Mouse (Mus musculus): ENCODE measurements around the gene Col6a5. TPM values are rescaled to one million over a fixed set of nuclear protein-coding genes. Genes with fewer than 3 reads are reported as not detected.

Gene Col6a5
- polyA plus RNA-seq, 1 experiment from 2014 or later = 0.17 TPM

- ATAC-seq (ENCODE audit: low FRiP score, low read depth) = no peak
- Histone ChIP-seq H3K9ac (replicated peaks) (no peak overlapping the region), H3K36me3 (no peaks in the 10 kb centered on the region), H3K4me2 (replicated peaks) (no peak overlapping the region), H3K27ac (replicated peaks) (no peak overlapping the region), H3K9me3 (no peaks in the 10 kb centered on the region), H3K27me3 (no peaks in the 10 kb centered on the region), H3K4me3 (no peak overlapping the region), H3K4me1 (no peaks in the 10 kb centered on the region)
- WGBS = 86% methylated on average over 6 of the region's 6 CpGs
Observed at GRCm38 (mm10) chr9:105907411-105907810, 53.0 kb downstream of the Col6a5 start.

GRCm38 (mm10) chr9:105887521-105887920, 72.9 kb downstream of the Col6a5 start:
- Histone ChIP-seq H3K9me3 (no peaks in the 10 kb centered on the region), H3K4me3 (no peak overlapping the region), H3K9ac (replicated peaks) (no peak overlapping the region), H3K4me1 (no peaks in the 10 kb centered on the region), H3K27me3 (no peaks in the 10 kb centered on the region), H3K27ac (replicated peaks) (no peak overlapping the region; the same call in 1 of the 2 replicates), H3K36me3 (no peaks in the 10 kb centered on the region), H3K4me2 (replicated peaks) (no peak overlapping the region)
- ATAC-seq (ENCODE audit: low FRiP score, low read depth) = no peak
- WGBS = 41% methylated on average over 2 of the region's 2 CpGs

GRCm38 (mm10) chr9:105884656-105885430, 75.6 kb downstream of the Col6a5 start:
- H3K27me3 ChIP-seq = no peaks in the 10 kb centered on the region
- no peak overlapping the region for H3K27ac ChIP-seq (replicated peaks)
- H3K36me3 ChIP-seq = no peaks in the 10 kb centered on the region
- no peak overlapping the region for H3K4me2 ChIP-seq (replicated peaks)
- ATAC-seq (ENCODE audit: low FRiP score, low read depth) = no peak
- H3K4me3 ChIP-seq = no peak overlapping the region
- H3K4me1 ChIP-seq = no peaks in the 10 kb centered on the region
- 81% methylated on average over 17 of the region's 17 CpGs for WGBS
- no peak overlapping the region for H3K9ac ChIP-seq (replicated peaks)
- H3K9me3 ChIP-seq = no peaks in the 10 kb centered on the region

GRCm38 (mm10) chr9:105880743-105881142, 79.7 kb downstream of the Col6a5 start:
- Histone ChIP-seq H3K27me3 (no peaks in the 10 kb centered on the region), H3K4me1 (no peaks in the 10 kb centered on the region), H3K9me3 (no peaks in the 10 kb centered on the region), H3K9ac (replicated peaks) (no peak overlapping the region), H3K4me2 (replicated peaks) (no peak overlapping the region), H3K36me3 (no peaks in the 10 kb centered on the region), H3K4me3 (no peak overlapping the region), H3K27ac (replicated peaks) (no peak overlapping the region)
- no peak for ATAC-seq (ENCODE audit: low FRiP score, low read depth)
- WGBS = 92% methylated on average over 4 of the region's 4 CpGs

GRCm38 (mm10) chr9:105878365-105879108, 81.9 kb downstream of the Col6a5 start:
- no peaks in the 10 kb centered on the region for H3K27me3 ChIP-seq
- no peaks in the 10 kb centered on the region for H3K4me1 ChIP-seq
- no peak overlapping the region for H3K27ac ChIP-seq (replicated peaks)
- no peaks in the 10 kb centered on the region for H3K36me3 ChIP-seq
- no peak overlapping the region for H3K9ac ChIP-seq (replicated peaks)
- 80% methylated on average over 11 of the region's 11 CpGs for WGBS
- no peak for ATAC-seq (ENCODE audit: low FRiP score, low read depth)
- no peaks in the 10 kb centered on the region for H3K9me3 ChIP-seq
- no peak overlapping the region for H3K4me3 ChIP-seq
- no peak overlapping the region for H3K4me2 ChIP-seq (replicated peaks)

GRCm38 (mm10) chr9:105876124-105876523, 84.3 kb downstream of the Col6a5 start:
- no peak overlapping the region for H3K4me2 ChIP-seq (replicated peaks)
- no peaks in the 10 kb centered on the region for H3K4me1 ChIP-seq
- no peak overlapping the region for H3K27ac ChIP-seq (replicated peaks)
- no peak overlapping the region for H3K9ac ChIP-seq (replicated peaks)
- no peak overlapping the region for H3K4me3 ChIP-seq
- H3K27me3 ChIP-seq = no peaks in the 10 kb centered on the region
- ATAC-seq (ENCODE audit: low FRiP score, low read depth) = no peak
- 83% methylated on average over 4 of the region's 4 CpGs for WGBS
- H3K9me3 ChIP-seq = no peaks in the 10 kb centered on the region
- no peaks in the 10 kb centered on the region for H3K36me3 ChIP-seq

- no peak overlapping the region for H3K4me2 ChIP-seq (replicated peaks)
- no peaks in the 10 kb centered on the region for H3K36me3 ChIP-seq
- H3K4me1 ChIP-seq = no peaks in the 10 kb centered on the region
- no peaks in the 10 kb centered on the region for H3K27me3 ChIP-seq
- no peak overlapping the region for H3K27ac ChIP-seq (replicated peaks)
- WGBS = 82% methylated on average over 14 of the region's 14 CpGs
- no peaks in the 10 kb centered on the region for H3K9me3 ChIP-seq
- no peak overlapping the region for H3K4me3 ChIP-seq
- no peak for ATAC-seq (ENCODE audit: low FRiP score, low read depth)
- no peak overlapping the region for H3K9ac ChIP-seq (replicated peaks)
Observed at GRCm38 (mm10) chr9:105871643-105872042, 88.8 kb downstream of the Col6a5 start.

GRCm38 (mm10) chr9:105857773-105858172, 102.7 kb downstream of the Col6a5 start:
- H3K36me3 ChIP-seq = no peaks in the 10 kb centered on the region
- no peak overlapping the region for H3K4me2 ChIP-seq (replicated peaks)
- WGBS = 20% methylated on average over 6 of the region's 6 CpGs
- no peaks in the 10 kb centered on the region for H3K27me3 ChIP-seq
- H3K4me1 ChIP-seq = no peaks in the 10 kb centered on the region
- no peak overlapping the region for H3K4me3 ChIP-seq
- H3K9ac ChIP-seq (replicated peaks) = no peak overlapping the region
- no peak for ATAC-seq (ENCODE audit: low FRiP score, low read depth)
- no peaks in the 10 kb centered on the region for H3K9me3 ChIP-seq
- no peak overlapping the region for H3K27ac ChIP-seq (replicated peaks)

GRCm38 (mm10) chr9:105852778-105853065, 107.7 kb downstream of the Col6a5 start:
- Histone ChIP-seq H3K9me3 (no peaks in the 10 kb centered on the region), H3K4me3 (no peak overlapping the region), H3K27ac (replicated peaks) (no peak overlapping the region), H3K36me3 (no peaks in the 10 kb centered on the region), H3K27me3 (no peaks in the 10 kb centered on the region), H3K9ac (replicated peaks) (no peak overlapping the region), H3K4me1 (no peaks in the 10 kb centered on the region), H3K4me2 (replicated peaks) (no peak overlapping the region)
- no peak for ATAC-seq (ENCODE audit: low FRiP score, low read depth)
- 94% methylated on average over 1 of the region's 1 CpGs for WGBS

- no peaks in the 10 kb centered on the region for H3K9me3 ChIP-seq
- H3K9ac ChIP-seq (replicated peaks) = no peak overlapping the region
- no peaks in the 10 kb centered on the region for H3K4me1 ChIP-seq
- H3K4me2 ChIP-seq (replicated peaks) = no peak overlapping the region
- no peaks in the 10 kb centered on the region for H3K27me3 ChIP-seq
- H3K27ac ChIP-seq (replicated peaks) = no peak overlapping the region
- no peak for ATAC-seq (ENCODE audit: low FRiP score, low read depth)
- H3K36me3 ChIP-seq = no peaks in the 10 kb centered on the region
- WGBS = 85% methylated on average over 14 of the region's 14 CpGs
- H3K4me3 ChIP-seq = no peak overlapping the region
Observed at GRCm38 (mm10) chr9:105852015-105852777, 108.2 kb downstream of the Col6a5 start.

- 84% methylated on average over 3 of the region's 3 CpGs for WGBS
- no peak for ATAC-seq (ENCODE audit: low FRiP score, low read depth)
- no peaks in the 10 kb centered on the region for H3K36me3 ChIP-seq
Observed at GRCm38 (mm10) chr9:105851011-105851410, 109.4 kb downstream of the Col6a5 start.

GRCm38 (mm10) chr9:105848396-105848795, 112.0 kb downstream of the Col6a5 start:
- no peak overlapping the region for H3K27ac ChIP-seq (replicated peaks)
- no peaks in the 10 kb centered on the region for H3K4me1 ChIP-seq
- no peaks in the 10 kb centered on the region for H3K36me3 ChIP-seq
- 75% methylated on average over 4 of the region's 4 CpGs for WGBS
- H3K4me3 ChIP-seq = no peak overlapping the region
- ATAC-seq (ENCODE audit: low FRiP score, low read depth) = no peak
- no peak overlapping the region for H3K9ac ChIP-seq (replicated peaks)
- no peaks in the 10 kb centered on the region for H3K27me3 ChIP-seq
- no peaks in the 10 kb centered on the region for H3K9me3 ChIP-seq
- H3K4me2 ChIP-seq (replicated peaks) = no peak overlapping the region

More at GRCm38 (mm10) chr9:105851011-105851410, 109.4 kb downstream of the Col6a5 start:
- Histone ChIP-seq H3K9me3 (no peaks in the 10 kb centered on the region), H3K4me1 (no peaks in the 10 kb centered on the region), H3K9ac (replicated peaks) (no peak overlapping the region), H3K27me3 (no peaks in the 10 kb centered on the region), H3K4me2 (replicated peaks) (no peak overlapping the region), H3K4me3 (no peak overlapping the region), H3K27ac (replicated peaks) (no peak overlapping the region)
